Mouse (Mus musculus) ES-Bruce4 (cell line): ENCODE measurements around the gene Cyp4f14. TPM values are rescaled to one million over a fixed set of nuclear protein-coding genes. Genes with fewer than 3 reads are reported as not detected.

Source experiments
- H3K27ac ChIP-seq: 2 replicates; pipeline ENCODE4 v1.5.1; 2012; ENCODE audit warnings: low read length, inconsistent platforms; ENCODE audit not compliant: insufficient read depth
- H3K27me3 ChIP-seq: 2 replicates; pipeline ENCODE4 v1.6.1; 2012; ENCODE audit warnings: mild to moderate bottlenecking, low read length, inconsistent platforms; ENCODE audit not compliant: control insufficient read depth, poor library complexity, insufficient read depth, severe bottlenecking
- H3K36me3 ChIP-seq: 2 replicates; pipeline ENCODE4 v1.6.1; 2012; ENCODE audit warnings: inconsistent platforms, mild to moderate bottlenecking, low read length, moderate library complexity; ENCODE audit not compliant: control insufficient read depth, poor library complexity, insufficient read depth, severe bottlenecking
- H3K4me1 ChIP-seq: one replicate; pipeline ENCODE4 v1.8.1; 2011; ENCODE audit warnings: low read length; ENCODE audit not compliant: control insufficient read depth, insufficient read depth
- H3K4me3 ChIP-seq: 2 replicates; pipeline ENCODE4 v1.5.1; 2011; ENCODE audit warnings: low read depth, mild to moderate bottlenecking, low read length
- H3K9ac ChIP-seq: 2 replicates; pipeline ENCODE4 v1.6.1; 2012; ENCODE audit warnings: low read depth, mild to moderate bottlenecking, inconsistent platforms; ENCODE audit not compliant: poor library complexity, severe bottlenecking
- H3K9me3 ChIP-seq: replicated peaks from 2 replicates; pipeline ENCODE4 v1.6.1; 2012; ENCODE audit warnings: mild to moderate bottlenecking, low read length, inconsistent platforms; ENCODE audit not compliant: control insufficient read depth, poor library complexity, insufficient read depth, severe bottlenecking
- CTCF ChIP-seq: IDR thresholded peaks from one replicate; pipeline ENCODE4 v1.8.1; 2011; ENCODE audit warnings: low read depth, low read length
- EP300 ChIP-seq: IDR thresholded peaks from 2 replicates; pipeline ENCODE4 v1.6.1; 2011; ENCODE audit warnings: low read depth, low read length; ENCODE audit not compliant: insufficient read depth
- POLR2A ChIP-seq: IDR thresholded peaks from one replicate; pipeline ENCODE4 v1.8.1; 2011; ENCODE audit warnings: low read length; ENCODE audit not compliant: insufficient read depth
- polyA plus RNA-seq: library from polyadenylated mRNA; stranded (reverse); fragments of >200 nt; gene quantifications from 2 replicates; pipeline ENCODE4 v1.2.4, GENCODE M21; 2011; ENCODE audit warnings: low read depth; ENCODE audit not compliant: missing spikeins, insufficient read depth, insufficient read length

Cyp4f14 gene
- polyA plus RNA-seq, 1 experiment: not detected

- H3K36me3 ChIP-seq: peaks cover 6% of the 10 kb centered on the region
- no peaks in the 10 kb centered on the region for H3K27me3 ChIP-seq
These were observed 27.5 kb downstream of the Cyp4f14 start for GRCm38 (mm10) chr17:32889611-32890010.

GRCm38 (mm10) chr17:32880320-32881218, 36.6 kb downstream of the Cyp4f14 start:
- no peaks in the 10 kb centered on the region for H3K9me3 ChIP-seq
- H3K9ac ChIP-seq: no peak overlapping the region
- H3K4me3 ChIP-seq: no peak overlapping the region
- H3K36me3 ChIP-seq: peaks cover 30% of the 10 kb centered on the region
- peak overlapping the region; percentile 66 for H3K27ac ChIP-seq
- peaks cover 5% of the 10 kb centered on the region for H3K4me1 ChIP-seq
- H3K27me3 ChIP-seq: no peaks in the 10 kb centered on the region
- TF ChIP-seq POLR2A (no peak), CTCF (no peak), EP300 (no peak)

More at GRCm38 (mm10) chr17:32889611-32890010, 27.5 kb downstream of the Cyp4f14 start:
- Histone ChIP-seq H3K4me3 (no peak overlapping the region), H3K9ac (no peak overlapping the region), H3K4me1 (peaks cover 1% of the 10 kb centered on the region), H3K27ac (no peak overlapping the region), H3K9me3 (no peaks in the 10 kb centered on the region)
- TF ChIP-seq POLR2A (no peak), EP300 (no peak), CTCF (no peak)

- TF ChIP-seq POLR2A (no peak), EP300 (peak; percentile 100)
- H3K9me3 ChIP-seq: no peaks in the 10 kb centered on the region
- peak overlapping the region; percentile 95 for H3K27ac ChIP-seq
- peaks cover 19% of the 10 kb centered on the region for H3K36me3 ChIP-seq
- no peaks in the 10 kb centered on the region for H3K27me3 ChIP-seq
- peaks cover 5% of the 10 kb centered on the region for H3K4me1 ChIP-seq
- no peak overlapping the region for H3K4me3 ChIP-seq
- peak overlapping the region; percentile 60 for H3K9ac ChIP-seq
These were observed 38.4 kb downstream of the Cyp4f14 start for GRCm38 (mm10) chr17:32878773-32879172.

- TF ChIP-seq EP300 (peak; percentile 25; the same call in 1 of the 2 replicates), POLR2A (peak; percentile 56), CTCF (no peak)
- peak overlapping the region; percentile 91 for H3K4me3 ChIP-seq
- peaks cover 7% of the 10 kb centered on the region for H3K36me3 ChIP-seq
- 0 out of 2 replicates have a peak, but pooled peaks cover under 1% of the 10 kb centered on the region for H3K9me3 ChIP-seq
- H3K4me1 ChIP-seq: peaks cover 5% of the 10 kb centered on the region
- no peaks in the 10 kb centered on the region for H3K27me3 ChIP-seq
- peak overlapping the region; percentile 60 for H3K9ac ChIP-seq
- H3K27ac ChIP-seq: peak overlapping the region; percentile 95
These were observed 39.5 kb downstream of the Cyp4f14 start for GRCm38 (mm10) chr17:32877471-32878171.

- no peaks in the 10 kb centered on the region for H3K27me3 ChIP-seq
- H3K4me1 ChIP-seq: no peaks in the 10 kb centered on the region
- no peak overlapping the region for H3K4me3 ChIP-seq
- H3K27ac ChIP-seq: peak overlapping the region; percentile 42
- H3K36me3 ChIP-seq: no peaks in the 10 kb centered on the region; the same call in none of the 2 replicates
- no peak for TF ChIP-seq EP300
- TF ChIP-seq CTCF: no peak
- no peak for TF ChIP-seq POLR2A
- H3K9ac ChIP-seq: no peak overlapping the region
- H3K9me3 ChIP-seq: peaks cover 12% of the 10 kb centered on the region
These were observed 44.4 kb downstream of the Cyp4f14 start for GRCm38 (mm10) chr17:32872696-32873095.

- H3K27ac ChIP-seq: peak overlapping the region; percentile 42
- no peak overlapping the region for H3K9ac ChIP-seq
- H3K27me3 ChIP-seq: no peaks in the 10 kb centered on the region
- TF ChIP-seq EP300 (no peak), CTCF (no peak), POLR2A (no peak)
- no peak overlapping the region for H3K4me3 ChIP-seq
- no peaks in the 10 kb centered on the region for H3K4me1 ChIP-seq
- peaks cover 12% of the 10 kb centered on the region for H3K9me3 ChIP-seq
- H3K36me3 ChIP-seq: no peaks in the 10 kb centered on the region; the same call in none of the 2 replicates
These were observed 45.1 kb downstream of the Cyp4f14 start for GRCm38 (mm10) chr17:32872091-32872490.
